Mouse (Mus musculus): ENCODE data around the gene Ssbp4.
"Not testable (repeated sequence)": the region's sequence is repeated elsewhere in the genome, so short reads cannot be mapped to it uniquely, and the experiment has no call there.

Gene Ssbp4

DNA sequence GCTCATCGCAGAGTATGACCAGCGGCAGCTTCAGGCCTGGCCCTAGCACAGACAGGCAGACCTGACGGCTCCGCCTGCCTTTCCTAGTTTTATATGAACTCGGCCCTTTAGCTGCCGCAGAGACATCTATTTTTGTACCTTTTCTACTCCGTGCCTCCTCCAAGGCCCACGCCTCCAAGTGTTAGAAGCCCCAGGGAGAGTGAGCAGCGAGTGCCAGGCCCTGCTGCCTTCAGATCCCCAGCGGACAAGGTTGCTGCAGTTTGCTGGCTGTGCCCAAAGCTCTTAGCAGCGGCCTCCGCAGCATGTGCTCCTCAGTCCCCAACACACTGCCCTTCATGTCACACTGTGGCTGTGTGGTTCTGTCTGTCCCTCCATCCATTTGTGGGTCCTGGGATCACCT lies 17.1 kb downstream of the Ssbp4 start:
- DNase-seq (ENCODE audit: low spot score in 2 of 2): peak in 1 of 2 experiments; percentile 48

- not testable (repeated sequence) for DNase-seq (ENCODE audit: low spot score in 2 of 2)
Measured at GRCm38 (mm10) chr8:70587955-70588354, 20.7 kb downstream of the Ssbp4 start.

DNA sequence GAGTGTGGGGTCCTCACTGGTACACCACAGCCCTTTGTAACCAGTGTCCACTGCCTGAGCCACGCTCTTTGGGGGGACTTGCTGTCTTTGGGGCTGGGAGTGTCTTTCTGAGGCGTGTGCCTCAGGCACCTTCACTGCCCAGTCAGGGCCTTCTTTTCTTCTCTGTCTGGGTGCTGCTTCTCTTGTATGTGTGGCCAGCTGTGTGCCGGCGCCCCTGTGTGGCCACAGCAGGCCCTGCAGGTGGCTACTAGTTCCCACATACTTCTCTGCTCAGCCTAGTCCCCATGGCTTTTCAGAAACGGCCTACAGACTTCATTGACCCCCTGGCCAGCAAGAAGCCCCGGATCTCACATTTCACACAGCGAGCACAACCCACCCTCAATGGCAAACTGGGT lies 23.4 kb downstream of the Ssbp4 start:
- peak; percentile 44 to 75 for DNase-seq (ENCODE audit: low spot score in 2 of 2)

DNA sequence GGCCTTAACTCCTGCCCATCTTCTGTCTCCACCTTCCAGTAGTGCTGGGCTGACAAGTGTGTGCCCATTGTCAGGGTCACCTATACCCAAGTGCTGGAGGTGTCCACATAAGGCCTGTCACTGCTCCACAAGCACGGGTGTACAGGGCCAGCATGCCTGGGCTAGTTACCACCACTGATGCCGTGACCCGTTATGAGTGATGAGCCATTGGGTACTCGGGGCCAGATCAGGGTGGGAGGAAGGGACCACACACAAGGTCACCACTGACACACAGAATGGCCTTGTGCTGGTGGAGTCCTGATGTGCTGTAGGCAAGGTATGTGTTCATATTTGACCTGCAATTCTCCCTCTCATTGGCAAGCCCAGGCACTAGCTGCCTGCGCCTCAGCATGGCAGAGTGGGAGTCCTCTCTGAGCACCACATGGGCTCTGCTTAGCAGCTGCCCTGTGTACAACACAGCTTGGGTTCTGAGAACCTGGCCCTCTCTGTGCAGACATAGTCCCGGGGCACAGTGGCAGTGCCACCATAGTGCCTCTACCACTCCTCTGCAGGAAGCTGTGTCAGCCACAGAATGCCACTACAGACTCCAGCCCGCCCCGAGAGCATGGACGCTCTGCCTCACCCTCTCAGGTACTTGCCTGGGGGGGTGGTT lies 23.9 kb downstream of the Ssbp4 start:
- no peak for DNase-seq (ENCODE audit: low spot score in 2 of 2)

DNA sequence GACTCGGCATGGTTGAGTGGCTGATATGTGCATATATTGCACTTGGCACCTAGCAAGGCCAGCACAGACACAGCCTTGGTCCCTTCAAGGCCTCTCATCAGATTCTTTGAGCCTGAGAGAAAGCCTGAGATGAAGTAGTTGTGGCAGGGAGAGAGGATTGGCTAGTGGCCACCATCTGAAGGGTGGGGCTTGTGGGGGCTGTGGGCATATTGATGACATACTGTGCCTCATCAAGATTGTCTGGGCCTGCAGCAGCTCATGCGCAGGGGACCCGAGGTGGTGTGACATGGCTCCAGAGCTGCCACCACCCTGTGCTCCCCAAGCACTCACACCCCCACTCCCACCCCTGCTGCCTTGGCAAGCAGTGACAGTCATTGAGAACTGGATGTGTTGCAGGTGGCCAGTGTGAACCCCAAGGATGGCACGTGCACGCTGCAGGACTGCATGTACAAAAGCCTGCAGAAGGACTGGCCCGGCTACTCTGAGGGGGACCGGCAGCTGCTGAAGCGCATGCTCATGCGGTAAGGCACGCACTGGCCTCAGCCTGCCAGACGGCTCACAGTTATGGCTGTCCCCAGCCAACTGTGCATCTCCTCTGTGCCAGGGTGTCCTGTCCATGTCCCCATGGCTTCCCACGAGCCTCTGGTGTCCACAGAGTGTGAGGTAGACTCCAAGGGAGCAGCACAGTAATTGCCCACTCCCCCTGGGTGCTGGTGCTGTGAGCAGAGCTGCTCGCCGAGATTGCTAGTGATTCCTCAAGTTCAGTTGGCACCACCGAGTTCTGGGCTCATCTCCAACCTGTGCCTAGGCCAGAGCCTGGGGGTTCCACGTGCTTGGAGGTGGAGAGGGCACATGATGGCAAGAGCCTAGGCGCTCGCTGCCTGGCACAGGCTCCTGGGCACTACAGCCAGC lies 24.9 kb downstream of the Ssbp4 start:
- no peak for DNase-seq (ENCODE audit: low spot score in 2 of 2)

- no peak for DNase-seq (ENCODE audit: low spot score in 2 of 2)
Measured at GRCm38 (mm10) chr8:70577207-70577606, 31.5 kb downstream of the Ssbp4 start.

GRCm38 (mm10) chr8:70574915-70575314 lies 33.8 kb downstream of the Ssbp4 start:
- no peak for DNase-seq (ENCODE audit: low spot score in 2 of 2)

GRCm38 (mm10) chr8:70574302-70574701 lies 34.4 kb downstream of the Ssbp4 start:
- no peak for DNase-seq (ENCODE audit: low spot score in 2 of 2)

GRCm38 (mm10) chr8:70570990-70571389 lies 37.7 kb downstream of the Ssbp4 start:
- DNase-seq (ENCODE audit: low spot score in 2 of 2): no peak

DNA sequence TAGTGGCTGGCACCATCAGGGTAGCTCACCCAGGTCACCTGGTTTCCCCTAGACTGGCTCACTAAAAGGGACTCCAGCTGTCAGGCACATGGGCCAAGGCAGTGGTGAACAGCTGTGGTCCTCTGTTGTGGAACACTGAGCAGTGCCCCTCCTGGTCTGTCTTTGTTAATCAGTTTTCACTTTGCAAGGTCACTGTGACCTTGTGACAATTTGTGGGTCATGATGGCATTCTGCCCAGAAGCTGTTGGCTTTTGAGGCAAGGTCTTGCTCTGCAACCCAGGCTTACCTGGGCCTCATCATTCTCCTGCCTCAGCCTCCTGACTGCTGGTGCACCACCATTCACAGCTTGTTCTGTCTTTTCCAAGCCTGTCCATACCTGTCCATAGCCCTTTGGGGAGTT lies 38.3 kb downstream of the Ssbp4 start:
- DNase-seq (ENCODE audit: low spot score in 2 of 2): no peak

DNA sequence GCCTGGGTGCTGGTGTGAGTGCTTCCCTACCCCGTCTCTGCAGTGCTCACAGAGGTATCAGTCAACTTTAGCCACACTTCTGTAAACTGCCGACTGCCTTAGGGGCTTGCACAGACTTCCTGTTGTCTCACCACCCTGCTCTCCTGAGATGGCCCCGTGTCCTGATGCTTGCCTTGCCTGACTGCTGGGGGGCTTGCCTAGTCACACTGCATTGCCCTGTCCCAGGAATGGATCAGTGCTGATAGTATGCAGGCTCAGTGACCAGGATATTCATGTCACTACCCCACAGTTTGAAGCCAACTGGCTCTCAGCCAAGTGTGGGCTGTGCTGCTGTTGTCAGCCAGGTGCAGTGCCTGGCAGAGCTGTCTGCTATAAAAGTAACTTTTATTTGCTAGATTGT lies 43.1 kb downstream of the Ssbp4 start:
- no peak for DNase-seq (ENCODE audit: low spot score in 2 of 2)

GRCm38 (mm10) chr8:70564696-70565235 lies 43.9 kb downstream of the Ssbp4 start:
- no peak for DNase-seq (ENCODE audit: low spot score in 2 of 2)

- DNase-seq (ENCODE audit: low spot score in 2 of 2): no peak
Measured at GRCm38 (mm10) chr8:70563763-70564387, 44.8 kb downstream of the Ssbp4 start.

DNA sequence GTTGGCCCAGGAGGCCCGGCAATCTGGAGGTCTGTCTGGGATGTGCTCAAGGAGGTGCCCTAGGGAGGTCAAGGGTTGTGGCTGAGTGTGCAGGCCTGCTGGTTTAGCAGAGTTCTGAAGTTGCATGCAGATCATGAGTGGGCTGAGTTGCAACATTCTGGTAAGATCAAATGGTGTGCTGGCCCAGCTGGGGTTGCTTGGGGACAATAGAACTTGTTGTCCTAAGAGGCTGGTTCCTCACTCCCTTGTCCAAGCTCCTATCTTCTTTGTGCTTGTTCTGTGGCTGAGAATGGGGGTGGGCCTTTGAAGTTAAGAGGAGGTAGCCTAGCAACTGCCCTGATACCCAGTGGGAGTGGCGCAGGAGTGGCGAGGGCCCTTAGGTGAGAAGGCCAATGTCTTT lies 45.9 kb downstream of the Ssbp4 start:
- DNase-seq (ENCODE audit: low spot score in 2 of 2): no peak

DNA sequence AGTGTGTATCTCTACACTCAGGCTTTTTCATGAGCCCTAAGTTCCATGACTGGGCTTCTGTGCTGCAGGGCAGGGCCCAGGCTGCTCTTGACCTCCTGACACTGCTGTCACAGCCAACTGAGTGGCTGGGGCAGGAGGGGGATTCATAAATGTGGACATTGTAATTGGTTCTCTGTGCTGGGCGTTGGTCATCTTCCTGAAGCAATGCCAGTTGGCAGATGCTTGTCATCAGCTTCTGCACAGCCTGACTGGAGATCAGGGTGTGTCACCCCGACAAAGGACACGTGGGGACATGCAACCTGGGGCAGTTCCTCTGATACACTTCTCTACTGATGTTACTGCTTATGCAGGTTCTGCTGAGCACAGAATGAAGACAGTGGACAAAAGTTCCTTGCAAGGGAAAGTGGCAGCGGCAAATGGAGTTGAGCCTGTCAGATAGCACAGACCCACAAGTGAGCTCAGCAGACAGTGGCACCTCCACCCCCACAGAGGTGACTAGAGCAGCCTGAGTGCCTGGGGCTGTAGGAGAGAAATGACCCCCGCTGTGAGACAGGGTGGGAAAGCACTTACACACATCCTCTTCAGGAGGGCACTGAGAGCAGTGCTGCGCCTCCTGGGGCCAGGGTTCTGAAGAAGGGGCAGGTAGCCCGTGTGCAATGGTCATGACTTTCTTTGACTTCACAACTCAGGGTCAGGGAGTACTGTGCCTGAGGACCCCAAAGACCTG lies 46.7 kb downstream of the Ssbp4 start:
- no peak for DNase-seq (ENCODE audit: low spot score in 2 of 2)

DNA sequence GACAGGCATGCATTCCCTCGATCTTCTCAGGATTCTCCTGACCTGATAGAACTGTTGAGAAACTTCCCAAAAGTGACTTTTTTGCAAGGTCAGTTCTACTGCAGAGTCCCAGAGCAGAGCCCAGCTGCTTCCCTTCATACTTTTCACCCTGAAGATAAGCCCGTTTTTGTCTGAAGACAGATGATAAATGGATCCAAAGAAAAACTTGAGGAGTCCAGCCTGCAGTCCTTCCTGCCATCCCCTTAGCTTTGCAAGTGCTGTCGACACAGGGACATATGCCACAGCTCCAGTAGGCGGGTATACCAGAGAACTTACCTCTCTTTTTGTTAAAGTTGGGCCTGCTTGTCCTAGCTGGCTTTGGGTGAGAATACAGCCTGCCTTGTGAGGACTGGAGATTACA lies 47.3 kb downstream of the Ssbp4 start:
- no peak for DNase-seq (ENCODE audit: low spot score in 2 of 2)

GRCm38 (mm10) chr8:70560564-70560963 lies 48.1 kb downstream of the Ssbp4 start:
- no peak for DNase-seq (ENCODE audit: low spot score in 2 of 2)

DNA sequence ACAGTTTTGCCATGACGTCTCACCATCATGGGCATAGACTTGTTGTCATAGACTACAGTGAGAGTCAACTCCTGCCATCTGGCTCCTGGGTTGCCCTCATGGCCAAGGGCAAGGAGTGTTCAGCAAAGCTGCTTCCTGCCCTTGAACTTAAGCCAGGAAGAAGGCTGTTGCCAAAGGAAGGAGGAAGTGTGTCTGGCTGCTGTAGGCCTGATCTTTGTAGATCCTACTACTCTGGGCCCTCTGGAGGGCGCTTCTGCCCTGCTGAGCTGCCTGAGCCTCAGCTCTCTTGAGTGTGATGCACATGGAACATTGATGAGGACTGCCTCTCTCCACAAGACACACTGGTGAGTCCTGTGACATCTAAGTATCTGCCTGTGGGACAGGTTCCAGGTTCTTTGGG lies 48.6 kb downstream of the Ssbp4 start:
- DNase-seq (ENCODE audit: low spot score in 2 of 2): no peak

DNA sequence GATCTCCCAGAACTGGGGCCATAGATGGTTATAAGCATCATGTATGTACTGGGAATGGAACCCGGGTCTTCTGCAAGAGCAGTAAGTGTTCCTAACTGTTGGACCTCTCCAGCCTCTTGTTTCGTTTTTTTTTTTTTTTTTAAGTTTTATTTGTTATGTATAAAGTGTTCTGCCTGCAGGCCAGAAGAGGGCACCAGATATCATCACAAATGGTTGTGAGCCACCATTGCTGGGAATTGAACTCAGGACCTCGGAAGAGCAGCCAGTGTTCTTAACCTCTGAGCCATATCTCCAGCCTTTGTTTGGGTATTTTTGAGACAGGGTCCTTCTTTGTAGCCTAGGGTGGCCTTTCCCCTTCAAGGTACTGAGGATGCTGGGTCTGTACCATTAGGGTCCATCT lies 49.7 kb downstream of the Ssbp4 start:
- DNase-seq (ENCODE audit: low spot score in 2 of 2): no peak

DNA sequence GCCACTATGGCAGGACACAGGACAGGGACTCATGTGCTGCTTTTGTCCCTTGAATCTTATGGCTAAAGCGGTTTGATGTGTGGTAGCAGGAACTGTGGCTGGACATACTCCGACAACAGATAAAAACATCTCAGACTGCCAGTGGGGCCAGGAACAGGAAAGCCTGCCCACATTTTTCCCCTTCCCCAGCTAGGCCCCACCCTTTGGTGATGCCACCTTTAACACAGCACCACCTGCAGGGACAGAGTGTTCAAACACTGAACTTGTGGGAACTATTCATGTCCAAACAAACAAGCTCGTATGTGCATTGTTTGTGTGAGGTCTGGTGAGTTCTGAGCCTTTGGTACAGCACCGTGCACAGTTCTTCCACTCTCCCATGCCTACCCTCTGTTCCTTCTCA lies 50.3 kb downstream of the Ssbp4 start:
- no peak for DNase-seq (ENCODE audit: low spot score in 2 of 2)

DNA sequence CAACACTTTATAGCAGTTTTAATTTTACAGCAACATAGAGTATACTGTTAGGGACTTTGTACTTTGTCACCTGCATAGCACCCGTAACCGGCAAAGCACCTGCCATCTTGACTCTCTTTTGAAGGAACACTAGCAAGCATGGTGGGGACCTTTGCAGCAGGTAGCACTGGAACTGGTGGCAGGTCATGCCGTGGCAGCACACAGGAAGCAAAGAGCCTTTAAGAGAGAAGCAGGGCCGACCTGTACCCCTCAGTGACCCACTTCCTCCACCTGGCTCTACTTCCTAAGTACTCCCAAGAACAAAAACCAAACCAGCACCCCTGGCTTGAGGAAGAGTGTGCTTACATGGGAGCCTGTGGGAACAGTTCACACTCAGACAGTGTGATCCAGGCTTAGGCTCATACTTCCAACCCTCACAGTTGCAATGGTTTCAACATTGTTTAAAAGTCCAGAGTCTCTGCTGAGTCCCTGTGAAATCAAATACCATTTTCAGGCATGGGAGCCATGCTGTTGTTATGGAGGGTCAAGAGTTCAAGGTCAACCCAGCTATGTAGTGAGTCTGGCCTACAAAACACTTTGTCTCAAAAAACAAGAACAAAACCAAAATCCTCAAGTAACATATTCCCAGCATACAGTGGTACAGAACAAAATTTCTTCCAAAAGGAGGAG lies 53.5 kb downstream of the Ssbp4 start:
- DNase-seq (ENCODE audit: low spot score in 2 of 2): no peak

Measured in right cerebral cortex, adult 2 months (tissue).